Mouse (Mus musculus) ES-E14 (cell line): ENCODE measurements around the gene Gabbr2. TPM values are rescaled to one million over a fixed set of nuclear protein-coding genes. Genes with fewer than 3 reads are reported as not detected.

Experiments
- DNase-seq: peaks from one replicate; pipeline ENCODE4 v3.0.0-alpha.2; 2013; ENCODE audit warnings: low read depth, low spot score
- H3K27ac ChIP-seq: 2 replicates; pipeline ENCODE4 v1.5.1; 2012; ENCODE audit warnings: low read depth, mild to moderate bottlenecking, low read length, moderate library complexity, mixed read lengths; ENCODE audit not compliant: poor library complexity, insufficient read depth, severe bottlenecking
- H3K36me3 ChIP-seq: 2 replicates; pipeline ENCODE4 v1.6.1; 2012; ENCODE audit warnings: mild to moderate bottlenecking, low read length, moderate library complexity, mixed read lengths; ENCODE audit not compliant: control insufficient read depth, poor library complexity, insufficient read depth, severe bottlenecking
- H3K4me1 ChIP-seq, 2 experiments: fragments of 150-350 bp in 1 of 2; sonication (generic) in 1 of 2; 2 replicates each; pipeline ENCODE4 v1.6.1; 2012; ENCODE audit warnings: low read length in 2 of 2, mild to moderate bottlenecking in 1 of 2, mixed read lengths in 1 of 2; ENCODE audit not compliant: control insufficient read depth in 2 of 2, insufficient read depth in 2 of 2, poor library complexity in 1 of 2
- H3K4me3 ChIP-seq, 2 experiments: fragments of 150-350 bp in 1 of 2; sonication (generic) in 1 of 2; 2 replicates each; pipeline ENCODE4 v1.5.1; 2012; ENCODE audit warnings: low read length in 2 of 2, low read depth in 1 of 2, mild to moderate bottlenecking in 1 of 2, mixed read lengths in 1 of 2; ENCODE audit not compliant: insufficient read depth in 1 of 2, poor library complexity in 1 of 2, severe bottlenecking in 1 of 2
- H3K9ac ChIP-seq: 2 replicates; pipeline ENCODE4 v1.6.1; 2012; ENCODE audit warnings: low read depth, mild to moderate bottlenecking, low read length, mixed read lengths; ENCODE audit not compliant: poor library complexity, insufficient read depth, severe bottlenecking
- H3K9me3 ChIP-seq: fragments of 150-350 bp; sonication (generic); 2 replicates; pipeline ENCODE4 v1.6.1; 2012; ENCODE audit warnings: low read depth, mild to moderate bottlenecking, low read length; ENCODE audit not compliant: control insufficient read depth, insufficient read depth
- CHD2 ChIP-seq: IDR thresholded peaks from 2 replicates; pipeline ENCODE4 v1.6.1; 2014; ENCODE audit warnings: mild to moderate bottlenecking, low read depth, low read length, inconsistent platforms
- HCFC1 ChIP-seq: IDR thresholded peaks from 2 replicates; pipeline ENCODE4 v1.6.1; 2012; ENCODE audit warnings: low read length, inconsistent platforms, borderline replicate concordance; ENCODE audit not compliant: insufficient read depth
- MAFK ChIP-seq: IDR thresholded peaks from 2 replicates; pipeline ENCODE4 v1.6.1; 2014; ENCODE audit warnings: mild to moderate bottlenecking, low read depth, low read length, inconsistent platforms; ENCODE audit not compliant: insufficient read depth
- ZC3H11A ChIP-seq: IDR thresholded peaks from 2 replicates; pipeline ENCODE4 v1.6.1; 2012; ENCODE audit warnings: low read depth, mild to moderate bottlenecking, inconsistent platforms, low read length, borderline replicate concordance
- ZNF384 ChIP-seq: IDR thresholded peaks from 2 replicates; pipeline ENCODE4 v1.6.1; 2012; ENCODE audit warnings: low read depth, low read length, inconsistent platforms
- in situ Hi-C, 2 experiments: fragments of 600-800 bp; cut with MboI; formaldehyde crosslinking; loops; one replicate each; pipeline ENCODE4 v1.15.1; 2025; ENCODE audit warnings: low sequenced_read_pairs in 2 of 2, inconsistent platforms in 1 of 2; ENCODE audit not compliant: unreplicated experiment in 2 of 2
- total RNA-seq: library from RNA; depleted of rRNA; stranded (reverse); fragments of 300-350 nt; gene quantifications from 2 replicates; pipeline ENCODE4 v1.2.3, GENCODE M21; 2012

Gabbr2 gene
- total RNA-seq, 1 experiment = 0.09 TPM

DNA sequence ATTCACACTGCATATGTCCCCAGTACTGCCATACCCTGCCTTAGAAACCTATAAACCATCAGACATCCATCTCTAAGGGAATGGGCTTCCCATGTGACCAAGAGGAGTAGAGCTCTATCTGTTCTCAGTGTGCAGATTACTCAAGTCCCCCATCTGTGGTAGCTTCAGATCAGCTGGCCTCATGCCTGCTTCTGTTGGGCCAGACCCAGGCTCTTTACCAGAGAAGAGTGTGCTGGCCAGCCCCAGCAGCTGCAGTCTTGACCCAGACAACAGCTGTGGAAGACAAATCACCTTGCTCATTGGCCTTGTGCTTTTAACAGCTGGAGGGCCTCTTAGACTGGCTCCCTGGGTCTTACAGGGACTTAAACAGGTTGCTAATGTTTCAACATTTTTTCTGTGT is 25.1 kb downstream of the Gabbr2 start:
- Histone ChIP-seq H3K4me3 (no peak overlapping the region), H3K36me3 (no peaks in the 10 kb centered on the region), H3K9me3 (no peaks in the 10 kb centered on the region), H3K27ac (no peak overlapping the region), H3K4me1 (no peaks in the 10 kb centered on the region), H3K9ac (no peak overlapping the region)
- TF ChIP-seq MAFK = no peak
- no peak for TF ChIP-seq CHD2
- no peak for TF ChIP-seq ZC3H11A
- TF ChIP-seq HCFC1 = no peak
- TF ChIP-seq ZNF384 = no peak
- in situ Hi-C loops = no loop called here
- DNase-seq = no peak

DNA sequence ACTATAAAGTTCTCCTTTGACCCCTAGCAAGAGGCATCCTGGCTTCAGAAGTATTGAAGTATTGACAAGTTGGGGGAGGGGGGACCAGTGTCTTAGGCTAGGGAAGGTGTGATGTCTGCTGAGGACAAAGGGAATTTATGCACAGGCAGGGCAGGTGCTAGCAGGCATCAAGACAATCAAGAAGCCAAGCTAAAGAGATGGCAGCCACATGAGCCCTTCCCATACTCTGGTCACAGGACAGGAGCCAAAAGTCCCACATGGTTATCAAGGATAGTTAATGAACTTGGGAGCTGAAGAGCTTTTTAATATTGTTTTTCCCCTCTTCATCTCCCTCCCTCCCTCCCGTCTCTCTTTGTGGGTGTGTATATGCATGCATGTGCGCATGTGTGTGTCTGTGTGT is 30.3 kb downstream of the Gabbr2 start:
- Histone ChIP-seq H3K9ac (no peak overlapping the region), H3K36me3 (no peaks in the 10 kb centered on the region), H3K4me1 (no peaks in the 10 kb centered on the region), H3K4me3 (no peak overlapping the region), H3K9me3 (no peaks in the 10 kb centered on the region), H3K27ac (no peak overlapping the region)
- TF ChIP-seq ZNF384 (no peak), CHD2 (no peak), ZC3H11A (no peak), MAFK (no peak)
- in situ Hi-C loops = no loop called here
- DNase-seq = no peak

GRCm38 (mm10) chr4:46960208-46960607 is 31.5 kb downstream of the Gabbr2 start:
- TF ChIP-seq ZC3H11A (no peak), HCFC1 (no peak), MAFK (no peak), CHD2 (no peak), ZNF384 (no peak)
- H3K4me1 ChIP-seq = no peaks in the 10 kb centered on the region
- DNase-seq = no peak
- no peaks in the 10 kb centered on the region for H3K9me3 ChIP-seq
- H3K4me3 ChIP-seq = no peak overlapping the region
- H3K9ac ChIP-seq = no peak overlapping the region
- in situ Hi-C loops = no loop called here
- no peak overlapping the region for H3K27ac ChIP-seq
- H3K36me3 ChIP-seq = no peaks in the 10 kb centered on the region

- no peak for TF ChIP-seq HCFC1
- no peak for TF ChIP-seq ZC3H11A
- no peak for TF ChIP-seq CHD2
- no peak for TF ChIP-seq ZNF384
- no peak for TF ChIP-seq MAFK
- DNase-seq = no peak
- H3K4me3 ChIP-seq = no peak overlapping the region
- H3K9ac ChIP-seq = no peak overlapping the region
- no peak overlapping the region; the same call in 1 of the 2 replicates for H3K27ac ChIP-seq
- no peaks in the 10 kb centered on the region for H3K36me3 ChIP-seq
- in situ Hi-C loops = no loop called here
- no peaks in the 10 kb centered on the region for H3K4me1 ChIP-seq
- no peaks in the 10 kb centered on the region for H3K9me3 ChIP-seq
Measured at GRCm38 (mm10) chr4:46959776-46960175, 31.9 kb downstream of the Gabbr2 start.

DNA sequence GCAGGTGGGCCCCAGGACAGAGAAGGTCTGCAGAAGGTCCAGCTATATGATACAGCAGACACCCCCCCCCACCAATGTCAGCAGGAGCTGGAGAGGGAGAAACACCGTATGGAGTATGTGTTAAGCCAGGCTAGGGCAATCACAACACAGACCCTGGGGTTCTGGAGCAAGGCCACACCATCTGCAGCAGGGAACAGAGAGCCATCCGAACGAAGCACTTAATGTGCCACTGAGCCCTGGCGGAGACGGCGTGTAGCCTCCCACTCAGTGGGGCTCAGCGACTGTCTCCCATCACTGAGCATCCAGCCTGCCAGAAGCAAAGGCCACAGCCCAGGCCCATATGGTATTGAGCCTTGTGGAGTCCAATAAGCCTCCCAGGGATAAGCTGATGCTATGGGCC is 33.7 kb downstream of the Gabbr2 start:
- Histone ChIP-seq H3K27ac (no peak overlapping the region), H3K4me1 (no peaks in the 10 kb centered on the region), H3K9ac (no peak overlapping the region), H3K9me3 (no peaks in the 10 kb centered on the region), H3K4me3 (no peak overlapping the region), H3K36me3 (no peaks in the 10 kb centered on the region)
- in situ Hi-C loops = no loop called here
- TF ChIP-seq MAFK = no peak
- no peak for DNase-seq
